Mouse (Mus musculus) hindbrain, embryonic 16.5 days (tissue): ENCODE measurements at regions not wholly inside any gene's neighbourhood (a gene's known extent, or its start where the extent isn't known, plus 50 kb on each side); places are given as distances from the start of the nearest gene placed in this dataset.

Experiments
- ATAC-seq: fragments of 200-750 bp; cut with Nextera tagmentation; 2 replicates; pipeline ENCODE4 v1.8.0; 2017; ENCODE audit warnings: moderate TSS enrichment, moderate library complexity
- H3K27ac ChIP-seq: fragments of 300-500 bp; sonication (generic); 2 replicates; pipeline ENCODE4 v1.5.1; 2014; ENCODE audit warnings: low read depth, mild to moderate bottlenecking, control low read depth, low read length, moderate library complexity
- H3K27me3 ChIP-seq: fragments of 300-500 bp; sonication (generic); replicated peaks from 2 replicates; pipeline ENCODE4 v1.6.1; 2014; ENCODE audit warnings: low read length; ENCODE audit not compliant: control insufficient read depth, insufficient read depth
- H3K36me3 ChIP-seq: fragments of 300-500 bp; sonication (generic); 2 replicates; pipeline ENCODE4 v1.6.1; 2014; ENCODE audit warnings: mild to moderate bottlenecking, low read length, moderate library complexity, mixed read lengths; ENCODE audit not compliant: control insufficient read depth, insufficient read depth
- H3K4me1 ChIP-seq: fragments of 300-500 bp; sonication (generic); 2 replicates; pipeline ENCODE4 v1.6.1; 2014; ENCODE audit warnings: low read depth, low read length; ENCODE audit not compliant: control insufficient read depth, insufficient read depth
- H3K4me2 ChIP-seq: fragments of 300-500 bp; sonication (generic); 2 replicates; pipeline ENCODE4 v1.6.1; 2014; ENCODE audit warnings: mild to moderate bottlenecking, low read length, control low read depth, moderate library complexity
- H3K4me3 ChIP-seq: fragments of 300-500 bp; sonication (generic); 2 replicates; pipeline ENCODE4 v1.5.1; 2014; ENCODE audit warnings: mild to moderate bottlenecking, low read length, control low read depth, moderate library complexity
- H3K9ac ChIP-seq: fragments of 300-500 bp; sonication (generic); 2 replicates; pipeline ENCODE4 v1.6.1; 2014; ENCODE audit warnings: low read depth, mild to moderate bottlenecking, control low read depth, low read length, moderate library complexity
- H3K9me3 ChIP-seq: fragments of 300-500 bp; sonication (generic); 2 replicates; pipeline ENCODE4 v1.6.1; 2014; ENCODE audit warnings: mild to moderate bottlenecking, low read length, moderate library complexity; ENCODE audit not compliant: control insufficient read depth
- WGBS: fragments of 180-500 bp; shearing (Covaris S2); extraction: QIAGEN DNeasy Blood & Tissue Kit; methylation state at CpG from one replicate; pipeline ENCODE4 v1.1.7; 2014; 5-methylcytosine and 5-hydroxymethylcytosine counted together

- Histone ChIP-seq H3K9ac (no peak overlapping the region), H3K4me1 (no peaks in the 10 kb centered on the region), H3K4me3 (no peak overlapping the region), H3K27me3 (no peaks in the 10 kb centered on the region), H3K27ac (no peak overlapping the region), H3K9me3 (no peaks in the 10 kb centered on the region), H3K36me3 (no peaks in the 10 kb centered on the region), H3K4me2 (no peak overlapping the region)
- 86% methylated on average over 3 of the region's 3 CpGs for WGBS
- ATAC-seq = no peak
Measured at GRCm38 (mm10) chr6:117518939-117519338, 322.0 kb upstream of the Zfp637 start.

- H3K4me2 ChIP-seq = no peak overlapping the region
- no peak overlapping the region for H3K9ac ChIP-seq
- H3K4me3 ChIP-seq = no peak overlapping the region
- no peaks in the 10 kb centered on the region for H3K4me1 ChIP-seq
- H3K27ac ChIP-seq = no peak overlapping the region
- WGBS = 93% methylated on average over 1 of the region's 1 CpGs
- no peaks in the 10 kb centered on the region for H3K36me3 ChIP-seq
- no peak for ATAC-seq
- H3K27me3 ChIP-seq = no peaks in the 10 kb centered on the region
- H3K9me3 ChIP-seq = no peaks in the 10 kb centered on the region
Measured at GRCm38 (mm10) chr6:117519466-117519865, 321.5 kb upstream of the Zfp637 start.

DNA sequence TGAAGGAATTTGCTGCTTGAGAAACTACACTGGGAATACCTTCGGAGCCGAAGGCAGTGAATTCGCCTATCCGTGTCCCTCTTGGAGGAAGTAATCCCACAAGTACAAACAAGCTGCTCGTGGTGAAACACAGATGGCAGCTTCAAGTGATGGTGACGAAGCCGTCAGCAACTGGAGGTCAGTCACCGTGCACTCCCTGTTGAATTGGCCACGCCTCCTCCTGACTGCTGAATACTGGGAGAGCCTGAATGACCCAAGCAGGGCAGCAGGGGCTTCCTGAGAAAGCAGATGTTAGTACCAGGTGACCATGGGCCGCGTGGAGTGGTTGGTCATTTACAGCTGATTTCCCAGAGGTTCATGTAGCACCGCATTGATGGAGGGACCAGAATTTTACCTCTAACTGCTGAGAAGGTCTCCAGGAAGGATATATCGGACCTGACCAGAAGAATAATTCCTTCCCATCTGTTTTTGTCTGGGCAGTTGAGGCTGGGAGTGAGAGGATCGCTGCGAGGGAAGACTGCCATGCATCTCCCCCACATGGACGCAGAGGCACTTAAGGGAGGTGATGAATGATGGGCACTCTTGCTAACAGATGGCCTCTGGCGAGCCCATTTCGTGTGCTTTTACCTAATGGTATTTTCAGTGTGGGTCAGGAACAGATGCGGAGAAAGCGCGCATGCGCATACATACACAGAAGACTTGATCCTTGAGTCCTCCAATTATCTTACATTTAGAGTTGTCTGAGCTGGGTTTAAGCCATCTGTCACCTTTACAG, 314.6 kb upstream of the Zfp637 start:
- H3K4me2 ChIP-seq = no peak overlapping the region; the same call in 1 of the 2 replicates
- no peaks in the 10 kb centered on the region for H3K27me3 ChIP-seq
- H3K9me3 ChIP-seq = no peaks in the 10 kb centered on the region
- no peak overlapping the region for H3K27ac ChIP-seq
- whole genome bisulfite sequencing = 64% methylated on average over 22 of the region's 22 CpGs
- no peaks in the 10 kb centered on the region for H3K36me3 ChIP-seq
- no peaks in the 10 kb centered on the region for H3K4me1 ChIP-seq
- H3K9ac ChIP-seq = no peak overlapping the region
- H3K4me3 ChIP-seq = no peak overlapping the region
- ATAC-seq = no peak

DNA sequence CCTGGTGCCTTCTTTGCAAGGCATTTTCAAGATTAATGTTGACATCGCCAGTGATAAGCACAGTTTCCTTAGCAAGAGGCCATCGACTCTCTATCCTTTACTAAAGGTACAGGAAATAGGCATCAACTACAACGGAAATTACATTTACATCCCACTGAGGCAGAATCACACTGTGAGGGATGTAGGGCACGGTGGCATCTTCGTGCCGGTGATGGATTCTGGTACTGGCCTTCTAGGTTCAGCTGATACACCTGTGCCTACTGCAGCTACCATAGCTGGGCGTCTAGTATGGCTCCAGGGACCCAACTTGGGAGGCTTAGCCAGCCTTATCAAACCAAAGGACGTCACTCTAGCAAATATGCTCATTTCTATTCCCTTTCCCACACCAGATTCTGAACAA, 313.5 kb upstream of the Zfp637 start:
- Histone ChIP-seq H3K9ac (no peak overlapping the region), H3K36me3 (no peaks in the 10 kb centered on the region), H3K9me3 (no peaks in the 10 kb centered on the region), H3K4me2 (no peak overlapping the region), H3K27me3 (no peaks in the 10 kb centered on the region), H3K27ac (no peak overlapping the region), H3K4me1 (no peaks in the 10 kb centered on the region), H3K4me3 (no peak overlapping the region)
- WGBS = 93% methylated on average over 8 of the region's 8 CpGs
- no peak for ATAC-seq

- Histone ChIP-seq H3K4me2 (no peak overlapping the region), H3K27ac (no peak overlapping the region), H3K27me3 (no peaks in the 10 kb centered on the region), H3K36me3 (no peaks in the 10 kb centered on the region), H3K4me1 (no peaks in the 10 kb centered on the region), H3K9ac (no peak overlapping the region), H3K9me3 (no peaks in the 10 kb centered on the region), H3K4me3 (no peak overlapping the region)
- no peak for ATAC-seq
- WGBS = 54% methylated on average over 2 of the region's 2 CpGs
Measured at GRCm38 (mm10) chr6:117534149-117534548, 306.8 kb upstream of the Zfp637 start.

- Histone ChIP-seq H3K4me1 (no peaks in the 10 kb centered on the region), H3K4me2 (no peak overlapping the region), H3K9ac (no peak overlapping the region), H3K36me3 (no peaks in the 10 kb centered on the region), H3K4me3 (no peak overlapping the region), H3K9me3 (no peaks in the 10 kb centered on the region), H3K27ac (no peak overlapping the region), H3K27me3 (no peaks in the 10 kb centered on the region)
- ATAC-seq = no peak
- WGBS = 79% methylated on average over 9 of the region's 9 CpGs
Measured at GRCm38 (mm10) chr6:117534991-117535390, 306.0 kb upstream of the Zfp637 start.

- Histone ChIP-seq H3K36me3 (no peaks in the 10 kb centered on the region), H3K27me3 (no peaks in the 10 kb centered on the region), H3K4me3 (no peak overlapping the region), H3K9me3 (no peaks in the 10 kb centered on the region), H3K27ac (no peak overlapping the region), H3K4me2 (no peak overlapping the region), H3K4me1 (no peaks in the 10 kb centered on the region), H3K9ac (no peak overlapping the region)
- 97% methylated on average over 4 of the region's 4 CpGs for WGBS
- ATAC-seq = no peak
Measured at GRCm38 (mm10) chr6:117536084-117536483, 304.9 kb upstream of the Zfp637 start.

GRCm38 (mm10) chr6:117542431-117542830, 298.5 kb upstream of the Zfp637 start:
- no peak for ATAC-seq
- no peak overlapping the region for H3K4me3 ChIP-seq
- no peak overlapping the region for H3K27ac ChIP-seq
- WGBS = 76% methylated on average over 3 of the region's 3 CpGs
- no peaks in the 10 kb centered on the region for H3K9me3 ChIP-seq
- H3K36me3 ChIP-seq = no peaks in the 10 kb centered on the region
- H3K9ac ChIP-seq = no peak overlapping the region
- H3K4me2 ChIP-seq = no peak overlapping the region
- H3K27me3 ChIP-seq = no peaks in the 10 kb centered on the region
- no peaks in the 10 kb centered on the region for H3K4me1 ChIP-seq

DNA sequence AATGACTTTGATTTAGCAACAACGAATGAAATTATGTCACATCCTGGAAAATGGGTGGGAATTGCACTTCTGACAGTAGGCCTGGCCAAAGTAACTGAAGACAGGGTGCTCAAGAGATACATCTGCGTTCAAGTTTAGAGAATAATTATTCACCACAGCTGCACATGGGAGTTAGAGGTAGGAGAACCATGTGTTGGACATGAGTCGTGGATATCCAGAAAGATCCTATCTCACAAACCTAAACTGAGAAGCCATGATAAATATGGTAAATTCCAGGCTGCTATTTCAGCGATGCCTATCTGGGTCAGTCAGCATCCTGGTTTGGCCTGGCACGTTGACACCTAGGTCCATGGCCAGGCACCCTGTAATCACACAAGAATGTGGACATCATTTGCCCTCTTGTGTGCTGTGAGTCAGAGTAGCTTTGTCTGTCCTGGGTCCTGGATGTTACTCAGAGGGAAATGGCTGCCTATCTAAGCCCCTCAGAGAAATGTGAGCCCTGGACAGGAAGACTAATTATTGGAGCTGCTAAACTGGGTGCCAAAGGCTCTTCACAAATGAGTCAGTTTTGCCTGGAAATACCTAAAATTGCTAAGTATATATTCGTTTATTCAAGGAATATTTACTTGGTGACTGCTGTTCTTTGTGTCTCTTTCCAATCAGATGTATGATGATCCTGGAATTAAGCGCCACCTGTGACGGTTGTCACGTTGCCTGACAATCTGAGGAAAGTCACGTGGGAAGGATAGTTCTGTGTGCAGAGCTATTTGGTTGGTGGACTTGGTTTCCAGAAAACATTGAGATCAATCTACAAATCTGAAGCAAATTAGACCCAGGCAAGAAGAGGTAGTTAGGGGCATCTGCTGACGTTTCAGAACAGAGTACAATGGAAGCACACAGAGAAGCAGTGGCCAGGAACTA, 296.4 kb upstream of the Zfp637 start:
- Histone ChIP-seq H3K9ac (no peak overlapping the region), H3K4me1 (no peaks in the 10 kb centered on the region), H3K9me3 (no peaks in the 10 kb centered on the region), H3K27me3 (no peaks in the 10 kb centered on the region; the same call in 1 of the 2 replicates), H3K4me2 (no peak overlapping the region), H3K27ac (no peak overlapping the region), H3K36me3 (no peaks in the 10 kb centered on the region), H3K4me3 (no peak overlapping the region)
- ATAC-seq = no peak
- 86% methylated on average over 11 of the region's 11 CpGs for WGBS
